ENCODE assay signal across 30 mouse cellular contexts in the genomic region with DNA sequence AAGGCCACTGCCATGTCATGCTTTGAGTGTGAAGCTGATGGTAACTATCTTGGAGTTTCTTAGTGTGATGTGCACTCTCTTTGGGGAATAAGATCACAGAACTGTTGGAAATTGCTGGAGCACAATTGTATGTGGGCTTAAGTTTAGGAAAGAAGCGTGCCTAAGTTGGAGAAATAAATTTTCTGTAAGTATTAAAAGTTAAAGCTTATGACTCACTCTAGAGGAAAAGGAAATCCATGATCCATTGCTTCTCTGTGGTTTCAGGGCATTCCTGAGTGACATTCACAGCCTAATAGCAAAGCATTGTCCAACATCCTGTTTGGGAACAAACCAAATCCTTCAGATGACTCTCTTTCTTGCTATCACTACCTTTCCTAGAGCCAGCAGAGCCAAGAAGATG. TPM values are rescaled to one million over a fixed set of nuclear protein-coding genes. Genes with fewer than 3 reads are reported as not detected.
A peak's percentile ranks its signal among the peaks of the same experiment; 100 is the strongest.
DNase-seq lines count a peak whose midpoint lies in the region; ATAC-seq and TF ChIP-seq lines count a peak whose summit lies in the region.
"Had no signal": no experiment of that assay in that cellular context is flagged by ENCODE, and none has a peak within 500 bp of the region (broad histone marks: within the 10 kb centered on the region; RNA-seq: fewer than 3 reads in every experiment).

No protein-coding gene starts in this region.

- TF ChIP-seq CTCF in C2C12 (IDR thresholded peaks at IDR 0.05; ENCODE audit: control insufficient read depth, insufficient read depth, insufficient read length) (no peak), Patski (IDR thresholded peaks at IDR 0.05) (no peak)

- POLR2A ChIA-PET in Patski (lab: Charles Lee) = no interaction called here

- no peak for ATAC-seq in Patski
- ATAC-seq: forebrain, embryonic 16.5 days; intestine, postnatal 0 days had no signal

- no peak overlapping the region for H3K4me3 ChIP-seq in C2C12 (ENCODE audit: insufficient read depth, poor library complexity, severe bottlenecking)
- H3K4me3 ChIP-seq: embryonic facial prominence, embryonic 12.5 days; embryonic facial prominence, embryonic 15.5 days; erythroblast, embryonic 14.5 days; forebrain, embryonic 12.5 days; heart, adult 2 months; heart, embryonic 10.5 days; heart, embryonic 13.5 days; hindbrain, embryonic 12.5 days; hindbrain, embryonic 15.5 days had no signal

- intact Hi-C loops in heart, postnatal 10 days (cut with DNase I) = no loop called here

- in situ Hi-C loops in Patski (cut with MboI; ENCODE audit: low pct_unique_long_range_greater_than_20kb) = no loop called here

- H3K79me3 ChIP-seq in C2C12 (ENCODE audit: low read depth) = no peaks in the 10 kb centered on the region

- H3K79me2 ChIP-seq in C2C12 (ENCODE audit: control insufficient read depth, insufficient read depth) = no peaks in the 10 kb centered on the region

- H3ac ChIP-seq in C2C12 (ENCODE audit: control insufficient read depth, insufficient read length, low read depth) = no peak overlapping the region

- CTCF ChIA-PET in Patski (lab: Charles Lee) = no interaction called here

- DNase-seq in 3134 (ENCODE audit: extremely low read depth, insufficient read length, low spot score) (peak; percentile 49), Patski (ENCODE audit: low read depth, low spot score) (peak; percentile 2)
- DNase-seq in urinary bladder, postnatal 4 days (ENCODE audit: low spot score in 2 of 2) = no peak
- no peak for DNase-seq in right cerebral cortex, adult 18-20 months
- DNase-seq in heart, postnatal 10 days = no peak
- DNase-seq: adrenal gland, postnatal 10 days; adrenal gland, postnatal 36 days; cerebellum, adult 18-20 months; cerebellum, adult 9-10 months; cerebellum, postnatal 14 days; gastrocnemius, postnatal 10 days; gastrocnemius, postnatal 36 days; heart, adult 2 months had no signal

- H3K27me3 ChIP-seq in C2C12 (ENCODE audit: control insufficient read depth, insufficient read depth, insufficient read length) (no peaks in the 10 kb centered on the region), Patski (no peaks in the 10 kb centered on the region)
- H3K27me3 ChIP-seq: CH12.LX; embryonic facial prominence, embryonic 12.5 days; embryonic facial prominence, embryonic 15.5 days; forebrain, embryonic 12.5 days; heart, embryonic 13.5 days; hindbrain, embryonic 12.5 days; hindbrain, embryonic 15.5 days had no signal

- H3K36me3 ChIP-seq in C2C12 (ENCODE audit: control insufficient read depth, insufficient read depth) = no peaks in the 10 kb centered on the region
- H3K36me3 ChIP-seq: embryonic facial prominence, embryonic 12.5 days; embryonic facial prominence, embryonic 15.5 days; forebrain, embryonic 12.5 days; G1E; heart, embryonic 10.5 days; heart, embryonic 13.5 days had no signal

TF ChIP-seq in C2C12, 6 proteins besides CTCF, POLR2A, EP300 and RAD21:
- no peak for TF ChIP-seq MYOG (IDR thresholded peaks at IDR 0.05; ENCODE audit: control insufficient read depth, extremely low read depth, insufficient read length)
- peak; percentile 55 for TF ChIP-seq MAX (IDR thresholded peaks at IDR 0.05)
- TF ChIP-seq FOSL1 (IDR thresholded peaks at IDR 0.05; ENCODE audit: insufficient read depth, low read length, poor library complexity, severe bottlenecking) = peak; percentile 70
- TF ChIP-seq USF1 (IDR thresholded peaks at IDR 0.05; ENCODE audit: low read depth) = no peak
- peak; percentile 23 for TF ChIP-seq CEBPB (IDR thresholded peaks at IDR 0.05; ENCODE audit: low read depth)
- no peak for TF ChIP-seq MYOD1 (IDR thresholded peaks at IDR 0.05; ENCODE audit: control insufficient read depth, insufficient read length, low read depth)

RNA-seq across cellular contexts. Expression of gene Gad2, which starts 49.3 kb away (rescaled TPM):
- polyA plus RNA-seq in C2C12 (2012; fragmentation: generic; extraction: Trizol) (not detected), Patski (2021) (not detected)
- total RNA-seq in heart, postnatal 10 days (2021) = under 1 TPM in 1 of 2 experiments, not detected in 1; 0.14 TPM
- total RNA-seq: adrenal gland, adult 18-20 months; adrenal gland, postnatal 36 days; gastrocnemius, postnatal 36 days; granulocyte monocyte progenitor cell, adult 5-6 weeks; heart, adult 2 months; heart, postnatal 25 days had no signal
- polyA plus RNA-seq: erythroblast, embryonic 14.5 days; G1E; heart, adult 2 months; intestine, embryonic 14.5 days; intestine, postnatal 0 days had no signal

Comparison
In these comparisons a context has a peak if more than half of its experiments do, and no peak if none do; other contexts are left out.
1. DNase-seq: peak in 3134 (single experiment) and Patski (single experiment); none in urinary bladder, postnatal 4 days (0 of 2), right cerebral cortex, adult 18-20 months (single experiment) and heart, postnatal 10 days (0 of 2).